Mouse (Mus musculus) spleen, adult 12 weeks (tissue): ENCODE results near the gene Chtf18.

Source experiments
- DNase-seq: peaks from one replicate; pipeline ENCODE4 v3.0.0; 2022; ENCODE audit warnings: low spot score

Gene Chtf18

DNA sequence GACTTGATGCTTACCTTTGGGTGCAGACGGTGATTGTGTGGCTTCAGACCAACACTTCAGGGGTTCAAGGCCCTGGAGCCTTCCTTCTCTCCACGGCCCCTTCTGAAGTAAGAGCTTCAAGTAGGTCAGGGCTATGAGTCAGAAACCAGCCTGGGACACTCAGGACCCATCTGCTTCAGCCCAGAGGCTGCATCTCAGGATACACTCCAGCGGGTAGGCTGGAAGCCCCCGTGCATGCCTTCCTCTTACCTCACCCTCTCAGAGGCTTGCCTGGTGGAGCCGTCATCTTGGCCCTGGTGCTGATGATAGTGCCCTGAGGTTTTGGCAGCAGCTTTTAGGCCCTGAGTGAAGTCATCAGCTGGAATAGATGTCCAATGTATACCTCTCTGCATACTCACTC, 8.0 kb upstream of the Chtf18 start:
- no peak for DNase-seq

DNA sequence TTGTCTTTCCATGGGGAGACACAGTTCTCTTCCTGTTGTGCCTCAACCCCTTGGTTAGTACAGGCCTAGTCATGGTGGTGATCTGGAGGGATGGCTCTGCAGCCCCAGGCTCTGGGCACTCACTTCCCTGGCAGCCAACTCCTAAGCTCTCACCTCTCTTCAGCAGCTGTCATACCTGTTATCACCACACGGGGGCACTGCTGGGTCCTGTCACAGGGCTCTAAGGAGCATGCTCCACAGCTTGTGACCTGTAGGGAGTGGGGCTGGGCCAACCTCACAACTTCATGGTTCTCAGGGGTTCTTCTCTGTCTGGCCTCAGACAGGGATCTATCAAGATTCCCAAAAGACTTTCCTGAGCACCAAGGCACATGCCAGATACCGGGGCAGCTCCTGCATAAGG, 4.9 kb upstream of the Chtf18 start:
- DNase-seq = no peak

DNA sequence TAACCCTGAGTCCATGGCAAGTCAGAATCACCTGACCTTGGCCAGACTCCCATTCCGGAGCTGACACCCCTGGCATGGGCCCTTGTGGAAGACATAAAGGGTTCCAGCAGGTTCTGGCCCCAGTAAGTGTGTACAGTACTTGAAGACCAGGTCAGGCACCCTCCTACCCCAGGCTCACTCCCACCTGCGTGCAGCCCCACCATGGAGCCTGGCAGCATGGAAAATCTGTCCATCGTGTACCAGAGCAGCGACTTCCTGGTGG, 721 bp upstream of the Chtf18 start:
- no peak for DNase-seq

DNA sequence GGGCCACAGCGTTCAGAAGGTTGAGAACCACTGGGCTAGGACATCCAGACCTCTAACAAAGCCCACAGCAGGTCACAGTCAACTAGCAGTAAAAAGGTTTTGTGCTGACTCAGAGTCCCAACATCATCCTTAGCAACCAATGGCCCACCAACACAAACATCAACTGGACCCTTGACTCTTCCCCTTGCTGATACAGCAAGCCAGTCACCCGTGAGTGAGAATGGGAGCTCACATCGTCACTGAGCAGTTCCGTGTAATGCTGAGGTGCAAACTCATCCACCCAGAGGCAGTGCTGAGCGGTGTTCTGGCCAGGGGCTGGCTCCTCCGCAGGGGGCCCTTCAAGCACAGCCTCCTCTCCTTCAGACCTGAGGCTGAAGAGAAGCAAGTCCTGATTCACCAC, 2.0 kb downstream of the Chtf18 start:
- no peak for DNase-seq

DNA sequence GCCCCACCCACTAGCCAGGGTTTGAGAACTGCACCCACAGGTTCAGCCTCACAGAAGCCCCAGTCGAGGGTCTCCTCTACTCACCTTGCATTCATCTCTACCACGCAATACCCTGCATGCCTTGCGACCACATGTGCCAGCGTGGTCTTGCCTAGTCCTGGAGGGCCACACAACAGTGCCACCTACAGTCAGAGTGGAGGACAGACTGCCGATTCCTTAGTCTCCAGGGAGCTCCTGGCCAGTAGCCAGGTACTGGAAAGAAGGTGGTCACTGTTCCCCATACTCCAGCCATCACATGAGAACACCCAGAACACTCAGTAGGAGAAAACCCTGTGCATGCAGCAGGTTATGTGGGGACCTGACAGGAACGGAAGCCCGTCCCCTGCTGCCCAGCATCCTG, 3.3 kb downstream of the Chtf18 start:
- DNase-seq = no peak

DNA sequence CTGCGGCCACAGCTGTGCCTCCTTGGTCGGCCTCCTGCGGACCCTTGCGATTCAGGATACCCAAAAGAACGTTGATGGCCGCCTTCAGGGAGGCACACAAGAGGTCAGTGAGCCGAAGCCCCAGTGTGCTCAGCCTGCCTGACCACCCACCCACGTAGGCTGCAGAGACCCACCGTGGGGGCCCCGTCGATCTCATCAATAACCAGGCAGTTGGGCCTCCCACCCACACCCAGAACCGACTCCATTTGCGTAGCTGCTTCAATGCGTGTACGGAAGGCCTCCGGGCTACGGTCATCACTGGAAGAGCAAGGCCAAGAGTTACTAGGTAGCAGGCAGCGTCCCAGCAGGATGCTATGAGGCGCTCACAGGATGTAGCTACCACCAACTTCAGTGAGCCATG, 3.7 kb downstream of the Chtf18 start:
- no peak for DNase-seq

DNA sequence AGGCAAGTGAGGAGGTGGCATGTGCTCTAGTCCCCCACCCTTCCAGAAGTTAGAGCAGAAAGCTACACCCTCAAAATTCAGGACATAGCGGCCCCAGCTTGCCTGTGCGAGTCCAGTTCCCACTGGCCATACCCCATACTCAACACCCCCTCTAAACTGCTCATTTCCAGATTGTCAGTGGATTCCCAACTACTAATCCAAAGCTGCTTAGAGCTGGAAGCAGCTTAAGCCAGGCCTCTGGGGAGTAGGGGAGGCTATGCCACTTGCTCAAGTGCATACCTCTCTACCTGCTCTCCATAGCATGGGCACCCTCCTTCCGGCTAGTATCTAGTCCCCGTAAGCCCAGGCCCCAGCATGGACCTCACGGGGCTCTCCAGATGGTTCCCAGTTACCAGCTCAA, 5.7 kb downstream of the Chtf18 start:
- DNase-seq = no peak

DNA sequence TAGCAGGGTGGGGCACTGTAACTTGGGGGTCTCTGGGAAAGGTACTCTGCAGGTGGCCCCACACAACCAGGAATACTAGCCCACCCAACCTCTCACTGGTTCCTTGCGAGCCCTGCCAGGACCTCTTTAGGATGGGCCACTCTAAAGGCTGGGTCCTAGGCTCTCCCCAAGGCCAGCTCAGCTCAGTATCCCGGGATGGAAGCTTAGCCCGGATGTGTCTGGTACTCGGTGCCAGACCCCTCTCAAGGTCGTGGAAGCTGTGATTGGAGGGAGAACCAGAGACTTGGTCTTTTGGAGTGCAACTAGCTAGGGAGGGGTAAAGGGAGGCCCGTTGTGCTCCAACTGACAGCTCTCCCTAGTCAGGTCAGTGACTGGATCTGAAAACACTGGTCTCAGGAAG, 9.5 kb downstream of the Chtf18 start:
- no peak for DNase-seq

DNA sequence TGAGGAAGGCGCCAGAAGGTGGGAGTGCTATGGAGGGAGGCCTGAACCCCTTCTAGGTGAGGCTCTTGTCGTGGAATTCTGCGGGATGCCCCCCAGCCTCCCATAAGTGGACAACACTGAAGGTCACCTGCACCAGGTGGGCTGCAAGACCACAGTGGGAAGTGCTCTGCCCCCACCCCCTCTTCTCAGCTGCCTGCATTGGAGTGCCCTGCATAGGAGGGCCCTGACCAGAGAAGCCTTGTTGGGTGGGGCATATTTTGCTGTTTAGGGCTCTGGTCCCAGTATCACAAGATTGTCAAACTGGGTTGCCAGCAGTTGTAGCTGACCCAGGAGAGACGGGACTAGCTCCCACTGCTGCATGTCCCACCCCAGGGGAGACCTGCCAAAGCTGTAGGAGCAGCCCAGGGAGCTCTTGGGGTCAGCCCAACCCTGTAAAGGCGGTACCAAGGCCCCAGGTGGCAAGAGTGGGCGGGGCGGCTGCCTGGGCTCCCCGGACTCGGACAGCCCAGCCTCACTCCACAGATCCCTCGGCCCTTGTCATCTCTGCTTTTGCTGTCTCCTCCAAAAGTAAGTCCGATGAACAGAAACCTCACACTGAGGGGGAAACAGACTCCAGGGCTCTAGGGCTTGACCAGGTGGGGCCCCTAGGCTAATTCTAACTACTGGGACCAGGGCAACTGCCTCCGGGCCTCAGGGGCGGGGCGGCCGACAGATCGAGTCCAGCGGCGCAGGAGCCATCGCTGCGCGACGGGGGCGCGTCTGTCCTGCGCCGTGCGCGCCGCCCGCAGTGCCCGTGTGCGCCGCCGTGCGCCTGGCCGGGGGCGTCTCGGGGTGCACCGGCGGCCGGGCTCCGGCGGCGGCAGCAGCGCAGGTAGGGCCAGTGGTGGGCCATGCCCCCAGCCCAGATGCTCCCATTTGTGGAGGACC, 10.2 kb downstream of the Chtf18 start, which contains the start of gene Gng13:
Gene Gng13, plus strand, starts transcription at position 461 of the 927 bp plus-strand sequence.
- no peak for DNase-seq

DNA sequence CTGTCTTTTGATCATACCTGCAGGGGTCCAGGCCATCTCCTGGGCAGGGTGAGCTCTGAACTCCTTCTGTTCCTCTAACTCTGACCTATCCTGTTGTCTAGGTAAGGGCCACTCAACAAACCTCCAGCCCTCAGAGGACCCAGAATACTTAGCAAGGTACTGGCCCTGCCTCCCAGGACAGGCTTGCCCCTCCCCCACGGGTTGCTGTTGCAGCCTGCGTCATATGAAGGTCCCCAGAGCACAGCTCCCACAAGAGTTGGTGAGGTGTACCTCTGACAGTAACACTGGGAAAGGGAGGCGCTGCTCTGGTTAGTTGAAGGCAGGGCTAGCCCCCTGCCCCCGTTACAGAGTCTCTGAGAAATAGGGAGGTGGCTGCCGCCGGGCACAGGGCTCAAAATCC, 11.1 kb downstream of the Chtf18 start:
- DNase-seq = no peak

DNA sequence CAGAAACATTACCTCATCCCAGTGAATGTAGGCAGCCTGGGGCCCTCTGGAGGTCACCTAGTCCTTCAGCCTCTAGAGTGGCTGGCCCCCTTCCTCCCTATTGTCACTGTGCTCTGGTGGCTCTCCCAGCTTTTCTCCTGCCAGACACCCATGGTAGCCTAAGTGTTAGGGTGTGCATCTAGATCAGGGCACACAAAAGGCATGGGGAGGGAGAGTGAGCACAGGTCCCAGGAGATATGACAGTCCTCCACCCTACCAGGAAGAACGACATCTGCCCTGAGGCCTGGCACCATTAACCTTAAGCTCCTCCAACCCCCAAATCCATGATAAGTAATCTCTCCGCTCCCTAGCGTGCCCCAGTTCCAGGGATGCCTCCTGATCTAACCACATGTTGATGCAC, 11.6 kb downstream of the Chtf18 start:
- DNase-seq = no peak

DNA sequence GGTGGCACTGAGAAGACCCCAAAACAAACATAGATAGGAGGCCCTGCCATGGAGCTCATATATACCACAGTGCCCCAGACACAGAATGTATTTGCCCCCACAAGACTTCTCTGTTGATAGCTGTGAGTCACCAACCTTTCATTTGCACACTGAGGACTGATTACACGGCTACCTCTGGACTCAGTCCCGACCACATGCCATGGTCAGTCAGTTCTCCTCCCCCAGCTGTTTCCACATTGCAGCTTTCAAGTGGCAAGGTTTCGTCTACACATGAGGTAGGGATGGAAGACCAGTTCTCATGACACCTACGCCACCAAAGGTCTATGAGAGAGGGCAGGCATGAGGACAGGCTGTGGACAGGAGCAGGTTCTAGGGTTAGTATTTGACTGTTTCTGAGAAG, 16.1 kb downstream of the Chtf18 start:
- DNase-seq = no peak

DNA sequence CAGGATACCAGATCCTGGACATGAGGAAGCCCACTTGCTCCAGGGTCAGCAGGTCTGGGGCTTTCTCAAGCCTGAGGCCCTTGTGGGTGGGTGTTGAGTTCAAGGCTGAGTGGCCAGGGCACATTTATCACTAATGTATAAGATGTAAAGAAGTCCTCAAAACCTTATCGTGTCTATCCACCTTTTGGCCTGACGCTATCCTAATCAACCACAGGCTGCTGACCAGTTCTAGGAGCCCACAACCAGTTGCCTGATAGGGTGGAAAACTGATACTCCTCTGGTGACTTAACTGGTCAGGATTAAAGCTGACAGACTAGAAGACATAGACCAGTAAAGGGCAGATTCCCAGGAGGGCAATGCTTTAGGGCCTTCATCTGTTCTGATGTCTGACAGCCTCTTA, 17.2 kb downstream of the Chtf18 start:
- DNase-seq = no peak

DNA sequence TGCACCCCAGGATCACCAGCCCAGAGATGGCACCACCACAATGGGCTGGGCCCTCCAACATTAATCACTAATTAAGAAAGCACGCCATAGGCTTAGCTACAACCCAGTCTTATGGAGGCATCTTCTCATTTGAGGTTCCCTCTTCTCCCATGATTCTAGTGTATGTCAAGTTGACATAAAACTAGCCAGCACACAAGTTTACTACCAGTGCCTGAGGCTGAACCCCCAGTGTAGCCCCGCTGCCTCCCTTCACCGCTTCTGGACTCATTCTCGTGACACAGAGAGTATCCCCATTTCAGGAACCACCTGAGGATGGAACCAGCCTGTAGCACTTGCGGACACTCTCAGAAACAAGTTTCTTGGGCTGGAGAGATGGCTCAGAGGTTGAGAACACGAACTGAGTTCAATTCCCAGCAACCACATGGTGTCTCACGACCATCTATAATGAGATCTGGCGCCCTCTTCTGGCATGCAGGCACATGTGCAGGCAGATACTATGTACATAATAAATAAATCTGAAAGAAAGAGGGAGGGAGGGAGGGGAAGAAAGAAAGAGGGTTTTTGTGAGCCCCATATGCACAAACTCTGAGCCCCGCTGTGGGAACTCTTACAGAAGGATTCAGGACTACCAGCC, 26.2 kb downstream of the Chtf18 start:
- DNase-seq = no peak

DNA sequence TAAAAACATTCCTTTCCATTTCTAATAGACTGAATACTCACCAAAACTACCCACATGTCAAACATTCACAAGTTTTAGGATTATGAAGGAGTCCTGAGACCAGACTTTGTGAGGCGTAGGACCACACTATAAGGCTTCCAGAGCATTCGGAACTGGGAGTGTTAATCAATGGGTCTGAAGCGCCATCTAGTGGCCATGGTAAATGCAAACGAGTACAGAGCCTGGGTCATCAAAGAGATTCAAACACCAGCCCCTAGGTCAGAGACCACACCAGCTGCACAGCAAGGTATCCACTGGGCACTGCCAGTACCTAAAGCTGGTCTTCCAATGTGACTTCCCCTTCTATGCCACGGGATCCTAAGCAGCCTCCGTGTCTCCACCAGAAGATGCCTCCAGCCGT, 28.8 kb downstream of the Chtf18 start:
- peak; percentile 36 for DNase-seq

DNA sequence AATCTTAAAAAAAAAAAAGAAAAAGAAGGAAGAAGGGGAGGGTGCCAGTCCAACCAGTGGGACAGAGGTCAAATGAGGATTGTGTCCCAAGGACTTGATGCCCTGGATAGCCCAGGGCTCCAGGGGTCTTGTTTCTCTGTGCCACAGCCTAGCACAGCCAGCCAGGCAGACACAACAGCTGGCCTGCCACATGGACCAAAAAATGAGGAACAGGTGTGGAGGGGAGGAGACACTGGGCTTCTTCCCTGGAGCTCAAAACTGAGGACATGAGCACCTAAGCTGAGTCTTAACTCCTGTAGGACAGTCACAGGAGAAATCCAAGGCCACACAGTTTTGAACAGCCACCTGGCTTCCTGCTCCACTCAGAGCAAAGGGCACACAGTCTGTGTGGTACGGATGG, 31.0 kb downstream of the Chtf18 start:
- no peak for DNase-seq

DNA sequence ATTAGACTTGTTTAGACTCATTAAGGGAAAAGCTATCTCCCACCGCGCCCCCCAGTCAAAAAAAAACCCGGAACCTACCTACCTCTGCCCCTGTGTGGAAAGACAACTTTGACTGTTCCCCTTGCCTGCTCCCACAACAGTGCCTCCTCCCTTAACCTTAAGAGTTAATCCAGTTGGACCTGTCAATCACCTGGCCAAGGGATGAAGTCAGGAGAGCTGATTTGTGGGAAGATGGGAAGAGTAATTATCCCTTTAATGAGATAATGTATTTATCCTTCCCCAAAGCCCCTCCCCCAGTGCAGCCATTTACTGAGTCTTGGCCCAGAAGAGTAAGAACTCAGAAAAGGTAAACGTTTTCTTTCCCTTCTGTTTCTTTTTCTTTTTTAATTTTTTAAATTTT, 38.3 kb downstream of the Chtf18 start:
- DNase-seq = no peak

DNA sequence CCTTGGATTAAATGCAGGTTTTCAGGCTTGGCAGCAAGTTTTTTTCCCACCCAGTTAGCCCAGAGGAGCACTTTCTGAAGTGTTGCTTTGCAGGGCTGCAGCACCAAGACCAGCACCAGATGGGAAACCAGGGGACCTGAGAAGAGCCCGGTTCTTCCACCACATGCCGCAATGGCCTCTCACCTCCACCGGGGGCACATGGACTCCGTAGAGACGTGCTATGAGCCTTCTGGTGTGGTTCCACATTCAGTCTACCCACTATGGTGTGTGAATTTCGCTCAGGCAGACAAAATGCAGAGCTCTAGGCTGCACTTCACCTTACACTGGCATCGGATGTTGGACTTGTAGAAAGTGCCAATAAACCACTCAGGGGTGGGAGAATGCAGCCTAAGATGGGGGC, 40.9 kb downstream of the Chtf18 start:
- DNase-seq = no peak

DNA sequence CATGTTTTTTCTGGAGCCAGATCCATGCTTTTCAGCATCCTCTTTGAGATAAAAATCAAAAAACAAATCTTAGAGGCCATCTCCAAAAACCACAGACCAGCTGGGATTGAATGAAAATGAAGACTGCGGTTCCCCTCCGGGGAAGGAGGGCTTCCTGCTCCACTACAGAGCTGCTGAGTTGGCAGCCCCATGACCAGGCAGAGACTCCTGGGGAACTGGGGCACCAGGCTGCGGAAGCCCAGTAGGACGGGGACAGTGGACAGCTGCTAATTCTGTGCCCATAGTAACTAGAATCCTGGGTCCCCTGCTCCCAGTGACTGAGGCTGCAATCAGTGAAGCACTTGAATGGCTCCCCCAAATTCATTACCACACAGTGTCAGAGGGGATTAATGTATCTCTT, 45.6 kb downstream of the Chtf18 start:
- no peak for DNase-seq

DNA sequence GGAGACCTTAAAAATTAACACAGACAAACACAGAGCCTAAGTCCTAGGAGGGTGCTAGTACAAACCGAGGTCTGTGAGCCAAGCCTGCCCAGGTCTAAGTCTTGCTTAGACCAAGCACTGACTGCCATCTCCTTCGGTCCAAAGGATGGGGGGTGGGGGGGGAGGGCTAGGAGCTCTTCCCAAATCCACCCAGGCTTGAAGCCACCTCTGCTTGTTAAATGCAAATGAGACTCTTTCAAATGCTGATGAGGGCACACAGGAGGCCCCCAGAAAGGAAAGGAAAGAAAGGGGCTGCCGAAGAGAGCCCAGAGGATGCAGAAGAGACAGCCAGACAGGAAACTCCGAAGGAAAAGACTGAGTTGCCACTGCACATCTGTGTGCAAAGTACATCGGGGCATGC, 47.4 kb downstream of the Chtf18 start:
- no peak for DNase-seq

DNA sequence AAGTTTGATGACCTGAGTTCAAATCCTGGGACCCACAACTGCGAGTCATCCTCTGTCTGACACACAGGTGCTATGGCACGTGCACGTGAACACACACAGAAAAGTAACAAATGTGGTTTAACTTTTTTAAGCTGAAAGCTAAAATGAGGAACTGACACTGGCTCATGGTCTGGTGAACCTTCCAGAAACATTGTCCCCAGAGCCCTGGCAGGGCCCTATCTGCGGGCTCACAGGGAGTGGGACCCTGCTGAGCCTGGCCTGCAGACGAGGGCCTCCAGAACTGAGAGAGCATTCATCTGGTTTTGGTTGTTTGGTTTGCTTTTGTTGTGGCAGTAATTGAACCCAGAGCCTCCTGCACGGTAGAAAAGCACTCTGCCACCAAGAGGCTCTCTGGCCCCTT, 49.2 kb downstream of the Chtf18 start:
- no peak for DNase-seq

DNA sequence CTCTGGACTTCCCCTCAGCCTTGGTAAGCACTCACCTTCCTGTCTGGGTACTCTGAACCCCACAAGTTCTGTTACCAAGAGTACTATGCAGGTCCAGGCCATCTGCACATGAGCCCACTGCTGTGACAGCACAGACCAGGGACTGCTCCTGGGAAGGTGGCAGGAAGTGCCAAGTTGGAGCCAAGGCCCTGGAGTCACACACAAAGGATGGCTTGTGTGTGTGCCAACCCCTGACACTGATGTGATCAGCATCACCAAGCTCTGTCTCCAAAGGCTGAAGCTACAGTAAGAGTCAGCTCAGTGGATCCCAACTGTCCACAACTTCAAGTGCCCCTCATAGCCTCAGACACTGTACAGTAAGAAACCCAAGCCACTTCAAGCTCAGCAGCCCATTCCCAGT, 54.2 kb downstream of the Chtf18 start:
- no peak for DNase-seq
